Mouse (Mus musculus) stomach, postnatal 0 days (tissue): ENCODE measurements around the gene Olfr455. TPM values are rescaled to one million over a fixed set of nuclear protein-coding genes. Genes with fewer than 3 reads are reported as not detected.

Experiments used
- ATAC-seq: fragments of 200-750 bp; cut with Nextera tagmentation; 2 replicates; pipeline ENCODE4 v1.8.0; 2017; ENCODE audit not compliant: low FRiP score, low TSS enrichment
- DNase-seq: peaks from one replicate; pipeline ENCODE4 v3.0.0-alpha.2; 2016; ENCODE audit warnings: low spot score
- H3K27ac ChIP-seq: fragments of 300-500 bp; sonication (generic); replicated peaks from 2 replicates; pipeline ENCODE4 v1.5.1; 2014; ENCODE audit warnings: mild to moderate bottlenecking, control low read depth
- H3K27me3 ChIP-seq: fragments of 300-500 bp; sonication (generic); 2 replicates; pipeline ENCODE4 v1.6.1; 2014; ENCODE audit warnings: low read length; ENCODE audit not compliant: control insufficient read depth, insufficient read depth
- H3K36me3 ChIP-seq: fragments of 300-500 bp; sonication (generic); 2 replicates; pipeline ENCODE4 v1.6.1; 2014; ENCODE audit warnings: low read length, mixed read lengths; ENCODE audit not compliant: control insufficient read depth, insufficient read depth
- H3K4me1 ChIP-seq: fragments of 300-500 bp; sonication (generic); replicated peaks from 2 replicates; pipeline ENCODE4 v1.6.1; 2014; ENCODE audit warnings: antibody characterized with exemption; ENCODE audit not compliant: control insufficient read depth, insufficient read depth
- H3K4me2 ChIP-seq: fragments of 300-500 bp; sonication (generic); replicated peaks from 2 replicates; pipeline ENCODE4 v1.6.1; 2014; ENCODE audit warnings: low read depth, mild to moderate bottlenecking, control low read depth, moderate library complexity
- H3K4me3 ChIP-seq: fragments of 300-500 bp; sonication (generic); 2 replicates; pipeline ENCODE4 v1.5.1; 2014; ENCODE audit warnings: low read depth, low read length, control low read depth
- H3K9ac ChIP-seq: fragments of 300-500 bp; sonication (generic); 2 replicates; pipeline ENCODE4 v1.6.1; 2014; ENCODE audit warnings: mild to moderate bottlenecking, low read length, control low read depth, mixed read lengths
- H3K9me3 ChIP-seq: fragments of 300-500 bp; sonication (generic); 2 replicates; pipeline ENCODE4 v1.6.1; 2016; ENCODE audit warnings: low read length; ENCODE audit not compliant: control insufficient read depth
- CTCF ChIP-seq: IDR thresholded peaks from 2 replicates; pipeline ENCODE4 v1.5.1; 2016; ENCODE audit warnings: antibody characterized with exemption, low read depth, mild to moderate bottlenecking, moderate library complexity
- EP300 ChIP-seq: optimal IDR thresholded peaks from 2 replicates; pipeline ENCODE3; 2016; ENCODE audit warnings: antibody characterized with exemption
- WGBS: fragments of 180-500 bp; shearing (Covaris S2); extraction: QIAGEN DNeasy Blood & Tissue Kit; methylation state at CpG from one replicate; pipeline ENCODE4 v1.1.7; 2014; 5-methylcytosine and 5-hydroxymethylcytosine counted together
- polyA plus RNA-seq: library from polyadenylated mRNA; unstranded; fragments of >200 nt; fragmentation: Nextera tagmentation; extraction: Ambion mirVana; gene quantifications from 2 replicates; pipeline ENCODE4 v1.2.1, GENCODE M21; 2015

Olfr455 gene
- polyA plus RNA-seq, 1 experiment from 2014 or later, result not detected

GRCm38 (mm10) chr6:42577433-42577832 is 30.0 kb upstream of the Olfr455 start:
- no peak overlapping the region for H3K4me3 ChIP-seq
- H3K4me2 ChIP-seq, result no peak overlapping the region
- DNase-seq (no peak), ATAC-seq (no peak)
- no peak for TF ChIP-seq CTCF
- TF ChIP-seq EP300, result no peak
- no peak overlapping the region for H3K9ac ChIP-seq
- H3K9me3 ChIP-seq, result no peaks in the 10 kb centered on the region
- 95% methylated on average over 2 of the region's 2 CpGs for WGBS
- H3K27me3 ChIP-seq, result no peaks in the 10 kb centered on the region
- no peak overlapping the region for H3K27ac ChIP-seq
- H3K4me1 ChIP-seq, result no peaks in the 10 kb centered on the region
- H3K36me3 ChIP-seq, result no peaks in the 10 kb centered on the region

- TF ChIP-seq CTCF, result no peak
- no peak for TF ChIP-seq EP300
- H3K27me3 ChIP-seq, result no peaks in the 10 kb centered on the region
- DNase-seq (no peak), ATAC-seq (no peak)
- H3K4me1 ChIP-seq, result no peaks in the 10 kb centered on the region
- no peak overlapping the region for H3K27ac ChIP-seq
- no peak overlapping the region for H3K9ac ChIP-seq
- no peak overlapping the region for H3K4me3 ChIP-seq
- H3K9me3 ChIP-seq, result no peaks in the 10 kb centered on the region
- no peaks in the 10 kb centered on the region for H3K36me3 ChIP-seq
- no peak overlapping the region for H3K4me2 ChIP-seq
- WGBS, result 76% methylated on average over 2 of the region's 2 CpGs
Observed at GRCm38 (mm10) chr6:42568205-42568604, 20.8 kb upstream of the Olfr455 start.

GRCm38 (mm10) chr6:42566076-42566598 is 18.8 kb upstream of the Olfr455 start:
- WGBS, result 70% methylated on average over 2 of the region's 2 CpGs
- Histone ChIP-seq H3K4me3 (no peak overlapping the region), H3K36me3 (no peaks in the 10 kb centered on the region), H3K4me1 (no peaks in the 10 kb centered on the region), H3K27ac (no peak overlapping the region), H3K27me3 (no peaks in the 10 kb centered on the region), H3K4me2 (no peak overlapping the region), H3K9ac (no peak overlapping the region), H3K9me3 (no peaks in the 10 kb centered on the region)
- DNase-seq (no peak), ATAC-seq (no peak)
- no peak for TF ChIP-seq CTCF

- H3K4me1 ChIP-seq, result no peaks in the 10 kb centered on the region
- no peak overlapping the region for H3K4me3 ChIP-seq
- no peaks in the 10 kb centered on the region for H3K9me3 ChIP-seq
- DNase-seq (no peak), ATAC-seq (no peak)
- H3K27me3 ChIP-seq, result no peaks in the 10 kb centered on the region
- H3K36me3 ChIP-seq, result no peaks in the 10 kb centered on the region
- WGBS, result 32% methylated on average over 2 of the region's 2 CpGs
- H3K9ac ChIP-seq, result no peak overlapping the region
- no peak overlapping the region for H3K4me2 ChIP-seq
- TF ChIP-seq EP300 (no peak), CTCF (no peak)
- no peak overlapping the region for H3K27ac ChIP-seq
Observed at GRCm38 (mm10) chr6:42562280-42562679, 14.9 kb upstream of the Olfr455 start.

GRCm38 (mm10) chr6:42560885-42561284 is 13.5 kb upstream of the Olfr455 start:
- Histone ChIP-seq H3K4me1 (no peaks in the 10 kb centered on the region), H3K27ac (no peak overlapping the region), H3K36me3 (no peaks in the 10 kb centered on the region), H3K4me2 (no peak overlapping the region), H3K9me3 (no peaks in the 10 kb centered on the region), H3K9ac (no peak overlapping the region), H3K4me3 (no peak overlapping the region), H3K27me3 (no peaks in the 10 kb centered on the region)
- ATAC-seq, result no peak
- TF ChIP-seq EP300 (no peak), CTCF (no peak)
- no peak for DNase-seq
- WGBS, result 54% methylated on average over 5 of the region's 5 CpGs

- no peak for TF ChIP-seq EP300
- TF ChIP-seq CTCF, result no peak
- ATAC-seq (no peak), DNase-seq (no peak)
- no peaks in the 10 kb centered on the region for H3K36me3 ChIP-seq
- H3K9ac ChIP-seq, result no peak overlapping the region
- no peak overlapping the region for H3K4me2 ChIP-seq
- no peaks in the 10 kb centered on the region for H3K27me3 ChIP-seq
- no peak overlapping the region for H3K27ac ChIP-seq
- no peaks in the 10 kb centered on the region for H3K4me1 ChIP-seq
- no peaks in the 10 kb centered on the region for H3K9me3 ChIP-seq
- no peak overlapping the region for H3K4me3 ChIP-seq
- 93% methylated on average over 14 of the region's 14 CpGs for WGBS
Observed at GRCm38 (mm10) chr6:42558641-42559040, 11.3 kb upstream of the Olfr455 start.
